ENCODE assay signal across 25 mouse cellular contexts in the genomic region with DNA sequence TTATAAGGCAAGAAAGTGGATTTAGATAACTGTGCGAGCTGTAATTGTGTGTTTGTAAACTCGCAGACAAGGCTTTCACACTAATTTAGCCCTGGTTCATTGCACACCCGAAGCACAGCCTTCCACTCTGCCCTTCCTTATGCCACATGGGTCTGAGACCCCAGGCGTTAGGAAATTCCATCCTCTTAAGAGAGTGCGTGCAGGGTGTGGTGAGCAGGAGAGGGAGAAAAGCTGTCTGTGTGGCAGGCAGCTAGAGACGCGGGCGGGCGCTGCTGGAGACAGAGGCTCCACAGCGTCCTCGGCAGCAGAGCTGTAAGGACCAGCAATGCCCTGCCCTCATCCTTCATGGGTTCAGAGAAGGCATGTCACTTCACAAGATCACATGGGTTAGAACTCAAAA.
DNase-seq lines count a peak whose midpoint lies in the region; ATAC-seq and TF ChIP-seq lines count a peak whose summit lies in the region.
"Had no signal": no experiment of that assay in that cellular context is flagged by ENCODE, and none has a peak within 500 bp of the region (broad histone marks: within the 10 kb centered on the region; RNA-seq: fewer than 3 reads in every experiment).

No protein-coding gene starts in this region.

- WGBS in forebrain, embryonic 11.5 days = 64% methylated on average over 11 of the region's 11 CpGs
- 58% methylated on average over 11 of the region's 11 CpGs for WGBS in forebrain, embryonic 16.5 days
- WGBS in embryonic facial prominence, embryonic 15.5 days = 40% methylated on average over 11 of the region's 11 CpGs
- WGBS in midbrain, postnatal 0 days = 70% methylated on average over 11 of the region's 11 CpGs

- no peak for ATAC-seq in forebrain, embryonic 11.5 days (replicated peaks; ENCODE audit: low FRiP score)
- ATAC-seq in forebrain, embryonic 16.5 days = no peak
- ATAC-seq in embryonic facial prominence, embryonic 15.5 days (ENCODE audit: insufficient number of reproducible peaks, low FRiP score, low TSS enrichment, low read depth) = peak; percentile 77; the same call in 1 of the 2 replicates
- no peak for ATAC-seq in midbrain, postnatal 0 days (ENCODE audit: low FRiP score)
- ATAC-seq: forebrain, embryonic 13.5 days; intestine, postnatal 0 days; midbrain, embryonic 16.5 days; Patski had no signal

- H3K4me2 ChIP-seq in forebrain, embryonic 11.5 days (ENCODE audit: low read depth, low read length, severe bottlenecking) = no peak overlapping the region
- H3K4me2 ChIP-seq in forebrain, embryonic 16.5 days (ENCODE audit: low read length) = no peak overlapping the region
- no peak overlapping the region for H3K4me2 ChIP-seq in embryonic facial prominence, embryonic 15.5 days (replicated peaks)
- H3K4me2 ChIP-seq in midbrain, postnatal 0 days (ENCODE audit: low read depth, low read length, poor library complexity, severe bottlenecking) = no peak overlapping the region
- H3K4me2 ChIP-seq: forebrain, embryonic 13.5 days; hindbrain, embryonic 14.5 days; liver, embryonic 11.5 days; midbrain, embryonic 11.5 days; neural tube, embryonic 12.5 days had no signal

- H3K36me3 ChIP-seq in forebrain, embryonic 11.5 days (ENCODE audit: control insufficient read depth, insufficient read depth, low read length) = no peaks in the 10 kb centered on the region
- no peaks in the 10 kb centered on the region for H3K36me3 ChIP-seq in forebrain, embryonic 16.5 days (ENCODE audit: control insufficient read depth, insufficient read depth)
- H3K36me3 ChIP-seq in embryonic facial prominence, embryonic 15.5 days = no peaks in the 10 kb centered on the region
- no peaks in the 10 kb centered on the region for H3K36me3 ChIP-seq in midbrain, postnatal 0 days (ENCODE audit: insufficient read depth, low read length)
- H3K36me3 ChIP-seq: neural tube, embryonic 12.5 days had no signal

- no peak overlapping the region for H3K9ac ChIP-seq in forebrain, embryonic 11.5 days (ENCODE audit: low read length)
- no peak overlapping the region for H3K9ac ChIP-seq in forebrain, embryonic 16.5 days (replicated peaks; ENCODE audit: low read depth, low read length)
- H3K9ac ChIP-seq in embryonic facial prominence, embryonic 15.5 days = no peak overlapping the region
- H3K9ac ChIP-seq in midbrain, postnatal 0 days (replicated peaks; ENCODE audit: low read length, poor library complexity, severe bottlenecking) = no peak overlapping the region
- H3K9ac ChIP-seq: forebrain, embryonic 13.5 days; hindbrain, embryonic 14.5 days; neural tube, embryonic 12.5 days had no signal

- no peaks in the 10 kb centered on the region for H3K9me3 ChIP-seq in forebrain, embryonic 11.5 days (ENCODE audit: control insufficient read depth, low read length)
- no peaks in the 10 kb centered on the region for H3K9me3 ChIP-seq in forebrain, embryonic 16.5 days (ENCODE audit: control insufficient read depth, low read length)
- no peaks in the 10 kb centered on the region for H3K9me3 ChIP-seq in embryonic facial prominence, embryonic 15.5 days (replicated peaks)
- H3K9me3 ChIP-seq in midbrain, postnatal 0 days (ENCODE audit: low read length) = no peaks in the 10 kb centered on the region
- H3K9me3 ChIP-seq: forebrain, embryonic 13.5 days; neural tube, embryonic 12.5 days had no signal

- no peak overlapping the region for H3K27ac ChIP-seq in forebrain, embryonic 11.5 days (ENCODE audit: low read depth, low read length)
- no peak overlapping the region for H3K27ac ChIP-seq in forebrain, embryonic 16.5 days (ENCODE audit: low read length)
- peak overlapping the region; percentile 45 for H3K27ac ChIP-seq in embryonic facial prominence, embryonic 15.5 days (replicated peaks)
- H3K27ac ChIP-seq in midbrain, postnatal 0 days (ENCODE audit: low read depth, low read length) = no peak overlapping the region
- H3K27ac ChIP-seq: forebrain, embryonic 13.5 days; hindbrain, embryonic 14.5 days; neural tube, embryonic 12.5 days had no signal

- no peak for TF ChIP-seq POLR2A in brain, embryonic 14.5 days (IDR thresholded peaks at IDR 0.05; ENCODE audit: borderline replicate concordance, extremely low read depth, insufficient read depth, insufficient read length, poor library complexity, severe bottlenecking)

- peaks cover 6% of the 10 kb centered on the region for H3K4me1 ChIP-seq in forebrain, embryonic 11.5 days (replicated peaks; ENCODE audit: control insufficient read depth, insufficient read depth, low read length)
- H3K4me1 ChIP-seq in forebrain, embryonic 16.5 days (replicated peaks; ENCODE audit: control insufficient read depth, insufficient read depth, low read length) = 0 out of 2 replicates have a peak, but pooled peaks cover 2% of the 10 kb centered on the region
- peaks cover 41% of the 10 kb centered on the region for H3K4me1 ChIP-seq in embryonic facial prominence, embryonic 15.5 days
- H3K4me1 ChIP-seq in midbrain, postnatal 0 days (ENCODE audit: insufficient read depth, low read length) = no peaks in the 10 kb centered on the region

- no peak for TF ChIP-seq CTCF in brain, embryonic 14.5 days (IDR thresholded peaks at IDR 0.05; ENCODE audit: borderline replicate concordance, extremely low read depth, insufficient read depth, insufficient read length)
- no peak for TF ChIP-seq CTCF in midbrain, postnatal 0 days (IDR thresholded peaks at IDR 0.05)

- DNase-seq in forebrain, embryonic 11.5 days (ENCODE audit: low spot score) = peak; percentile 48
- peak; percentile 18 for DNase-seq in brain, embryonic 14.5 days (ENCODE audit: low read depth)
- peak; percentile 59 for DNase-seq in retina, postnatal 1 day
- no peak for DNase-seq in midbrain, postnatal 0 days (ENCODE audit: low spot score)
- no peak for DNase-seq in gastrocnemius, postnatal 25 days
- DNase-seq: adrenal gland, postnatal 14 days; cerebellum, adult 11-12 months; cerebellum, adult 9-11 months; heart, postnatal 36 days; kidney, adult 9 months; kidney, postnatal 10 days; layer of hippocampus, postnatal 36 days; lung, postnatal 36 days had no signal

- no peaks in the 10 kb centered on the region for H3K27me3 ChIP-seq in forebrain, embryonic 11.5 days (ENCODE audit: control insufficient read depth, insufficient read depth, low read length)
- no peaks in the 10 kb centered on the region for H3K27me3 ChIP-seq in forebrain, embryonic 16.5 days (replicated peaks; ENCODE audit: control insufficient read depth, insufficient read depth, low read length)
- no peaks in the 10 kb centered on the region for H3K27me3 ChIP-seq in embryonic facial prominence, embryonic 15.5 days
- H3K27me3 ChIP-seq in midbrain, postnatal 0 days (ENCODE audit: insufficient read depth, low read length) = no peaks in the 10 kb centered on the region
- H3K27me3 ChIP-seq: forebrain, embryonic 13.5 days; neural tube, embryonic 12.5 days; Patski had no signal

- H3K4me3 ChIP-seq in forebrain, embryonic 11.5 days (ENCODE audit: low read depth, low read length) = no peak overlapping the region
- H3K4me3 ChIP-seq in forebrain, embryonic 16.5 days (replicated peaks; ENCODE audit: low read length) = no peak overlapping the region
- H3K4me3 ChIP-seq in embryonic facial prominence, embryonic 15.5 days (replicated peaks) = no peak overlapping the region
- H3K4me3 ChIP-seq in midbrain, postnatal 0 days (ENCODE audit: low read depth, low read length) = no peak overlapping the region
- H3K4me3 ChIP-seq: erythroblast, embryonic 14.5 days; forebrain, embryonic 13.5 days; myocyte; neural tube, embryonic 12.5 days had no signal

Comparison
In these comparisons a context has a peak if more than half of its experiments do, and no peak if none do; other contexts are left out.
1. DNase-seq: peak in forebrain, embryonic 11.5 days (single experiment), brain, embryonic 14.5 days (single experiment) and retina, postnatal 1 day (single experiment); none in midbrain, postnatal 0 days (single experiment) and gastrocnemius, postnatal 25 days (single experiment).